Mouse (Mus musculus) neural tube, embryonic 15.5 days (tissue): ENCODE results near the gene Zic5. TPM values are rescaled to one million over a fixed set of nuclear protein-coding genes. Genes with fewer than 3 reads are reported as not detected.

Experiments
- ATAC-seq: fragments of 200-750 bp; cut with Nextera tagmentation; 2 replicates; pipeline ENCODE4 v1.8.0; 2017; ENCODE audit warnings: mild to moderate bottlenecking, moderate TSS enrichment, moderate library complexity; ENCODE audit not compliant: low FRiP score
- H3K27ac ChIP-seq: fragments of 300-500 bp; sonication (generic); replicated peaks from 2 replicates; pipeline ENCODE4 v1.5.1; 2015; ENCODE audit warnings: mild to moderate bottlenecking, inconsistent platforms
- H3K27me3 ChIP-seq: fragments of 300-500 bp; sonication (generic); replicated peaks from 2 replicates; pipeline ENCODE4 v1.6.1; 2015; ENCODE audit warnings: inconsistent platforms
- H3K36me3 ChIP-seq: fragments of 300-500 bp; sonication (generic); 2 replicates; pipeline ENCODE4 v1.6.1; 2015; ENCODE audit warnings: inconsistent platforms
- H3K4me1 ChIP-seq: fragments of 300-500 bp; sonication (generic); 2 replicates; pipeline ENCODE4 v1.6.1; 2015; ENCODE audit warnings: inconsistent platforms
- H3K4me2 ChIP-seq: fragments of 300-500 bp; sonication (generic); 2 replicates; pipeline ENCODE4 v1.6.1; 2015; ENCODE audit warnings: inconsistent platforms, mild to moderate bottlenecking, moderate library complexity
- H3K4me3 ChIP-seq: fragments of 300-500 bp; sonication (generic); replicated peaks from 2 replicates; pipeline ENCODE4 v1.5.1; 2015; ENCODE audit warnings: mild to moderate bottlenecking, inconsistent platforms
- H3K9ac ChIP-seq: fragments of 300-500 bp; sonication (generic); replicated peaks from 2 replicates; pipeline ENCODE4 v1.6.1; 2015; ENCODE audit warnings: mild to moderate bottlenecking, inconsistent platforms
- H3K9me3 ChIP-seq: fragments of 300-500 bp; sonication (generic); replicated peaks from 2 replicates; pipeline ENCODE4 v1.6.1; 2016; ENCODE audit warnings: inconsistent platforms
- WGBS: fragments of 180-500 bp; shearing (Covaris S2); methylation state at CpG from one replicate; pipeline ENCODE4 v1.1.7; 2015; ENCODE audit warnings: mixed read lengths; 5-methylcytosine and 5-hydroxymethylcytosine counted together
- polyA plus RNA-seq: library from polyadenylated mRNA; unstranded; fragments of >200 nt; fragmentation: Nextera tagmentation; extraction: Ambion mirVana; gene quantifications from 2 replicates; pipeline ENCODE4 v1.2.1, GENCODE M21; 2015

The Zic5 gene
- polyA plus RNA-seq, 1 experiment from 2014 or later: 6.2 TPM

- H3K9me3 ChIP-seq: no peaks in the 10 kb centered on the region
- H3K36me3 ChIP-seq: no peaks in the 10 kb centered on the region
- H3K4me2 ChIP-seq: peak overlapping the region; percentile 59
- peaks cover 49% of the 10 kb centered on the region for H3K27me3 ChIP-seq
- no peak for ATAC-seq
- H3K27ac ChIP-seq: peak overlapping the region; percentile 58
- 1% methylated on average over 22 of the region's 22 CpGs for WGBS
- H3K9ac ChIP-seq: peak overlapping the region; percentile 37
- peaks cover 34% of the 10 kb centered on the region for H3K4me1 ChIP-seq
- H3K4me3 ChIP-seq: peak overlapping the region; percentile 47
Observed at GRCm38 (mm10) chr14:122478574-122479011, 13.1 kb upstream of the Zic5 start.

GRCm38 (mm10) chr14:122477971-122478573, 12.6 kb upstream of the Zic5 start:
- 6% methylated on average over 9 of the region's 9 CpGs for WGBS
- Histone ChIP-seq H3K4me1 (peaks cover 34% of the 10 kb centered on the region), H3K36me3 (no peaks in the 10 kb centered on the region)

GRCm38 (mm10) chr14:122477261-122477671, 11.8 kb upstream of the Zic5 start:
- Histone ChIP-seq H3K4me1 (peaks cover 30% of the 10 kb centered on the region), H3K4me3 (peak overlapping the region; percentile 47), H3K9me3 (no peaks in the 10 kb centered on the region), H3K9ac (peak overlapping the region; percentile 51), H3K4me2 (peak overlapping the region; percentile 59), H3K27me3 (peaks cover 49% of the 10 kb centered on the region), H3K36me3 (no peaks in the 10 kb centered on the region), H3K27ac (peak overlapping the region; percentile 83)
- ATAC-seq: no peak
- 1% methylated on average over 20 of the region's 20 CpGs for WGBS

More at GRCm38 (mm10) chr14:122477971-122478573, 12.6 kb upstream of the Zic5 start:
- Histone ChIP-seq H3K9ac (peak overlapping the region; percentile 37), H3K9me3 (no peaks in the 10 kb centered on the region), H3K27ac (peak overlapping the region; percentile 83), H3K4me2 (peak overlapping the region; percentile 59), H3K4me3 (peak overlapping the region; percentile 47), H3K27me3 (peaks cover 49% of the 10 kb centered on the region)
- ATAC-seq: no peak

GRCm38 (mm10) chr14:122476822-122477215, 11.3 kb upstream of the Zic5 start:
- ATAC-seq: no peak
- H3K27me3 ChIP-seq: peaks cover 47% of the 10 kb centered on the region
- peaks cover 29% of the 10 kb centered on the region for H3K4me1 ChIP-seq
- no peaks in the 10 kb centered on the region for H3K36me3 ChIP-seq
- H3K4me2 ChIP-seq: peak overlapping the region; percentile 59
- no peaks in the 10 kb centered on the region for H3K9me3 ChIP-seq
- under 1% methylated on average over 18 of the region's 18 CpGs for WGBS
- H3K9ac ChIP-seq: peak overlapping the region; percentile 51
- H3K4me3 ChIP-seq: peak overlapping the region; percentile 47
- H3K27ac ChIP-seq: peak overlapping the region; percentile 83

GRCm38 (mm10) chr14:122476041-122476821, 10.8 kb upstream of the Zic5 start:
- peak overlapping the region; percentile 59 for H3K4me2 ChIP-seq
- WGBS: under 1% methylated on average over 62 of the region's 62 CpGs
- peak overlapping the region; percentile 51 for H3K9ac ChIP-seq
- peaks cover 29% of the 10 kb centered on the region for H3K4me1 ChIP-seq
- no peaks in the 10 kb centered on the region for H3K36me3 ChIP-seq
- H3K27ac ChIP-seq: peak overlapping the region; percentile 83
- no peaks in the 10 kb centered on the region for H3K9me3 ChIP-seq
- no peak for ATAC-seq
- H3K4me3 ChIP-seq: peak overlapping the region; percentile 47
- H3K27me3 ChIP-seq: peaks cover 46% of the 10 kb centered on the region

GRCm38 (mm10) chr14:122475557-122476040, 10.1 kb upstream of the Zic5 start:
- peak; percentile 52 for ATAC-seq
- Histone ChIP-seq H3K27me3 (peaks cover 44% of the 10 kb centered on the region), H3K27ac (peak overlapping the region; percentile 83)

GRCm38 (mm10) chr14:122474891-122475556, 9.5 kb upstream of the Zic5 start, which contains the start of gene Zic2:
Gene Zic2 (plus strand): TSS chr14:122475435.
- peak within 1 kb of the TSS; percentile 51 for H3K9ac ChIP-seq
- WGBS: 0% methylated on average over 49 of the region's 73 CpGs
- H3K4me2 ChIP-seq: peak within 1 kb of the TSS; percentile 59
- H3K9me3 ChIP-seq: no peaks in the 10 kb centered on the region
- peak within 1 kb of the TSS; percentile 47 for H3K4me3 ChIP-seq
- H3K4me1 ChIP-seq: peaks cover 29% of the 10 kb centered on the region
- no peaks in the 10 kb centered on the region for H3K36me3 ChIP-seq
- ATAC-seq: peak; percentile 69
- H3K27ac ChIP-seq: peak within 1 kb of the TSS; percentile 89
- peaks cover 44% of the 10 kb centered on the region for H3K27me3 ChIP-seq

More at GRCm38 (mm10) chr14:122475557-122476040, 10.1 kb upstream of the Zic5 start:
- Histone ChIP-seq H3K9me3 (no peaks in the 10 kb centered on the region), H3K36me3 (no peaks in the 10 kb centered on the region), H3K4me1 (peaks cover 29% of the 10 kb centered on the region), H3K4me3 (peak overlapping the region; percentile 47), H3K4me2 (peak overlapping the region; percentile 59), H3K9ac (peak overlapping the region; percentile 51)
- under 1% methylated on average over 63 of the region's 65 CpGs for WGBS

- peak overlapping the region; percentile 47 for H3K4me3 ChIP-seq
- H3K4me1 ChIP-seq: peaks cover 29% of the 10 kb centered on the region
- H3K36me3 ChIP-seq: no peaks in the 10 kb centered on the region
- H3K4me2 ChIP-seq: peak overlapping the region; percentile 59
- peaks cover 52% of the 10 kb centered on the region for H3K27me3 ChIP-seq
- ATAC-seq: peak; percentile 75
- peak overlapping the region; percentile 49 for H3K9ac ChIP-seq
- under 1% methylated on average over 56 of the region's 57 CpGs for WGBS
- no peaks in the 10 kb centered on the region for H3K9me3 ChIP-seq
- peak overlapping the region; percentile 89 for H3K27ac ChIP-seq
Observed at GRCm38 (mm10) chr14:122474041-122474890, 8.8 kb upstream of the Zic5 start.

- no peaks in the 10 kb centered on the region for H3K36me3 ChIP-seq
- H3K27me3 ChIP-seq: peaks cover 50% of the 10 kb centered on the region
- H3K27ac ChIP-seq: peak overlapping the region; percentile 60
- peak overlapping the region; percentile 47 for H3K4me3 ChIP-seq
- no peak overlapping the region for H3K9ac ChIP-seq
- peaks cover 26% of the 10 kb centered on the region for H3K4me1 ChIP-seq
- no peaks in the 10 kb centered on the region for H3K9me3 ChIP-seq
- H3K4me2 ChIP-seq: peak overlapping the region; percentile 59
- 5% methylated on average over 17 of the region's 17 CpGs for WGBS
- no peak for ATAC-seq
Observed at GRCm38 (mm10) chr14:122473211-122473751, 7.8 kb upstream of the Zic5 start.

GRCm38 (mm10) chr14:122472647-122473046, 7.2 kb upstream of the Zic5 start:
- Histone ChIP-seq H3K4me3 (peak overlapping the region; percentile 47), H3K27ac (peak overlapping the region; percentile 28; the same call in 1 of the 2 replicates), H3K4me2 (peak overlapping the region; percentile 59), H3K27me3 (peaks cover 53% of the 10 kb centered on the region), H3K9ac (no peak overlapping the region), H3K36me3 (no peaks in the 10 kb centered on the region), H3K4me1 (peaks cover 26% of the 10 kb centered on the region), H3K9me3 (no peaks in the 10 kb centered on the region)
- ATAC-seq: no peak
- WGBS: 11% methylated on average over 5 of the region's 5 CpGs
